Mouse (Mus musculus) neural tube, embryonic 11.5 days (tissue): ENCODE data around the gene Mettl26. TPM values are rescaled to one million over a fixed set of nuclear protein-coding genes. Genes with fewer than 3 reads are reported as not detected.

Experiments used
- ATAC-seq: fragments of 200-750 bp; cut with Nextera tagmentation; 2 replicates; pipeline ENCODE4 v1.8.0; 2017; ENCODE audit warnings: moderate number of reproducible peaks, mild to moderate bottlenecking, moderate TSS enrichment, moderate library complexity; ENCODE audit not compliant: insufficient read depth, low FRiP score, low TSS enrichment
- DNase-seq: peaks from one replicate; pipeline ENCODE4 v3.0.0-alpha.2; 2015; ENCODE audit warnings: low spot score
- H3K27ac ChIP-seq: fragments of 300-500 bp; sonication (generic); 2 replicates; pipeline ENCODE4 v1.5.1; 2014; ENCODE audit warnings: low read depth, mild to moderate bottlenecking, low read length
- H3K27me3 ChIP-seq: fragments of 300-500 bp; sonication (generic); 2 replicates; pipeline ENCODE4 v1.6.1; 2014; ENCODE audit warnings: mild to moderate bottlenecking, low read length, mixed read lengths; ENCODE audit not compliant: control insufficient read depth, insufficient read depth
- H3K36me3 ChIP-seq: fragments of 300-500 bp; sonication (generic); 2 replicates; pipeline ENCODE4 v1.6.1; 2014; ENCODE audit warnings: mild to moderate bottlenecking, low read length, moderate library complexity, mixed read lengths; ENCODE audit not compliant: control insufficient read depth, insufficient read depth
- H3K4me1 ChIP-seq: fragments of 300-500 bp; sonication (generic); 2 replicates; pipeline ENCODE4 v1.6.1; 2014; ENCODE audit warnings: low read length, mixed read lengths; ENCODE audit not compliant: control insufficient read depth, insufficient read depth
- H3K4me2 ChIP-seq: fragments of 300-500 bp; sonication (generic); 2 replicates; pipeline ENCODE4 v1.6.1; 2014; ENCODE audit warnings: low read depth, mild to moderate bottlenecking, moderate library complexity
- H3K4me3 ChIP-seq: fragments of 300-500 bp; sonication (generic); 2 replicates; pipeline ENCODE4 v1.5.1; 2014; ENCODE audit warnings: low read depth, low read length
- H3K9ac ChIP-seq: fragments of 300-500 bp; sonication (generic); 2 replicates; pipeline ENCODE4 v1.6.1; 2014; ENCODE audit warnings: mild to moderate bottlenecking, low read length
- H3K9me3 ChIP-seq: fragments of 300-500 bp; sonication (generic); 2 replicates; pipeline ENCODE4 v1.6.1; 2016; ENCODE audit warnings: low read length; ENCODE audit not compliant: control insufficient read depth
- WGBS: fragments of 180-500 bp; shearing (Covaris S2); extraction: QIAGEN DNeasy Blood & Tissue Kit; methylation state at CpG from one replicate; pipeline ENCODE4 v1.1.7; 2014; 5-methylcytosine and 5-hydroxymethylcytosine counted together
- polyA plus RNA-seq: library from polyadenylated mRNA; unstranded; fragments of >200 nt; fragmentation: Nextera tagmentation; extraction: Ambion mirVana; gene quantifications from 2 replicates; pipeline ENCODE4 v1.2.1, GENCODE M21; 2014

The Mettl26 gene
- polyA plus RNA-seq, 1 experiment from 2014 or later, result 58.8 TPM

DNA sequence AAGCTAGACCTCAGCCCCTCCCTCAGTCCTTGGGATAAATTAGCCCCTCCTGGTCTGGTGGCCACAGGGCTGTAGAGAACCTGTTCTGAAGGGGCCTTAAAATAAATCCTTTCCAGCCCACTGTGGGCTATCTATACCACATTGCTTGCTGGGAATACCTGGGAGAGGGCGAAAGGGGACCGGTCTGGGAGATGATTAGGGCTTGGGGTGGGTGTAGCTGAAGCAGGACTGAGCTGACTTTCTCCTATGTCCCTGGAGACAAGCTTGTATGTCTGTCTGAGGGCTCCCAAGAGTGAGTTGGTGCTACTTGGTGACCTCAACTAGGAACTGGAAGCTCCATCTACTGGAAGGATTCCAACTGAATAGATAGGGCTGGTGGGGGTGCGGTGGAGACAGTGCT, 2.2 kb downstream of the Mettl26 start:
- 92% methylated on average over 3 of the region's 3 CpGs for WGBS
- Histone ChIP-seq H3K27ac (no peak overlapping the region), H3K36me3 (peaks cover 7% of the 10 kb centered on the region; the same call in 1 of the 2 replicates), H3K4me1 (peaks cover 29% of the 10 kb centered on the region), H3K4me2 (no peak overlapping the region), H3K27me3 (no peaks in the 10 kb centered on the region), H3K9ac (no peak overlapping the region), H3K9me3 (no peaks in the 10 kb centered on the region), H3K4me3 (no peak overlapping the region)
- DNase-seq (no peak), ATAC-seq (no peak)

DNA sequence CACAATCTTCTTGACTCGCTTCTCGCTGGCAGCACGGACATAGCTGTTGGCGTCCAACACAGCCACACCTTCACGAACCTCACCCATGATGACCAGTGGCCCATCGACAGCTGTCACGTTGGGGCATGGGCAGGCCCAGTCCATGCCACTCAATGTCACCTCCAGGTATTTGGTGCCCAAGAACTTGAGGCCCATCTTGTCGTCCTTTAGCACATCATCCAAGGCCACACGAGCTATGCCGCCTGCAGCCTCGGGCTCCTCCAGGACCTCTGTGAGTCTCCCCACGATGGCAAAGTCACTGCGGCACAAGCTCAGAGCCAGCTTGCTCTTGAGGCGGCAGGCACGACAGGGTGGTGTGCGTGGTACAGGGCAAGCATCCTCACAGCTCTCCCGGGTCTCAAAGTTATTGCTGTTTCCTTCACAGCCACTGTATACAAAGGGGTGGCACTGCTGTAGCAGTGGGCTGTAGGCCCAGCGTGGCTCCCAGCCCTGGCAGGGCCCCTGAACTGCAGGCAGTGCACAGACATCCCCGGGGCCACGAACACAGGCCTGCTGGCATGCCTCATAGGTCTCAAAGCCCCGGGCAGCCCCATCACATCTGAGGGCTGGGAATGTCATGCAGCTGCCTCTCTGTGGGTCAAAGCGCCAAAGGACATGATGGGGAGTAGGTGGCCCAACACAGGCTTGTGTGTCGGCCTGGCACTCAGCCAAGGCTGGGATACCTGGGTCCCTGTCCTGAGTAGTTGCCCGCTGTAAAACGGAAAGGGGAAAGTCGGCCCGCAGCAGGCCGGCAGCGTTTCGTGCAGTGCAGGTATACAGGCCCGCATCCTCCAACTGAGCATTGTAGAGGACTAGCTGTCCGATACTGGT, 3.1 kb downstream of the Mettl26 start:
- ATAC-seq (no peak), DNase-seq (no peak)
- WGBS, result 93% methylated on average over 32 of the region's 32 CpGs
- Histone ChIP-seq H3K9ac (peak overlapping the region; percentile 5; the same call in 1 of the 2 replicates), H3K27ac (no peak overlapping the region), H3K27me3 (no peaks in the 10 kb centered on the region), H3K36me3 (peaks cover 7% of the 10 kb centered on the region; the same call in 1 of the 2 replicates), H3K4me2 (no peak overlapping the region), H3K4me3 (no peak overlapping the region), H3K9me3 (no peaks in the 10 kb centered on the region), H3K4me1 (peaks cover 29% of the 10 kb centered on the region)

DNA sequence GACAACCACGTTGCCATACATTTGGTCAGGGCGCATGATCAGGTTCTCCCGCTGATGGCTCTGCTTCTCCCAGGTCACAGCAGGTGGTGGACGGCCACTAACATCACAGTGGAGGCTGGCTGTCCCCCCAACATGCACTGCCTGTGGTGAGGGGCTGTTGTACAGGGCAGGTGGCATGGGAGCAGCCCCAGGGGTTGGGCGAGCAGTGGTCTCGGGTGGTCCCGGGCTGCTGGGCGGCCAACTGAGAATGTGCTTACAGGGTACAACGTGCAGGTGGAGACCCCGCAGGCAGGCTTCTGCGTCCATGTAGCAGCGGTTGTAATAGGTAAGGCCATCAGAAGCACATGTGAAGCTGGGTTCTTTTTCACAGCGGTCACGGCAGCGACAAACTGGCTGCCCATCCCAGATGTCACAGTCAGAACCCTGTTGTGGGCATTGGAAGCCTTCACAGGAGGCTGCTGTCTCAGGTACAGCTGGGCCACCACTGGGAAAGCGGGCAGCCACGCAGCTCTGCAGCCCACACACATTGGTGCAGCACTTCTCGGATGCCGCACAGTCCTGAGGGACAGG, 3.8 kb downstream of the Mettl26 start:
- Histone ChIP-seq H3K4me1 (peaks cover 29% of the 10 kb centered on the region), H3K9me3 (no peaks in the 10 kb centered on the region), H3K27ac (no peak overlapping the region), H3K9ac (no peak overlapping the region), H3K4me3 (no peak overlapping the region), H3K27me3 (no peaks in the 10 kb centered on the region), H3K36me3 (peaks cover 9% of the 10 kb centered on the region; the same call in 1 of the 2 replicates), H3K4me2 (no peak overlapping the region)
- WGBS, result 84% methylated on average over 19 of the region's 19 CpGs
- DNase-seq (no peak), ATAC-seq (no peak)

DNA sequence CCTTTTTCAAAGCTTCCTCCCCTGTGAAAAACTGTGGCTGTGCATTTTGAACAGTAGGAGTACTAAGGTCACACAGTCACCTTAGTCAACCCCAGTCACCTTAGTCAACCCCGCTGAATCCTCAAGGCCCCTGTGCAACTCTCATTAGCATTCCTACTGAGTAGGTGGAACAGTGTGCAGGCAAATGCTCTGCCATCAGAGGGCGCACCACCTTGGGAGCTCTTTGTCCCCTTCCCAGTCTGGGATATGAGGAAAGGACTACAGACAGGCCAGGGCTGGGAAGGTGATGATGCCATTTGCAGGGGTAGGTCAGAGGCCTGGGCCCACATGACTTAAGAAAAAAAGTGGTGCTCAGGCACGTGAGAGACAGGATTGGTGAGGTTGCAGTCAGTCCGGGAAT, 4.4 kb downstream of the Mettl26 start:
- Histone ChIP-seq H3K36me3 (peaks cover 9% of the 10 kb centered on the region; the same call in 1 of the 2 replicates), H3K4me1 (peaks cover 25% of the 10 kb centered on the region), H3K9ac (no peak overlapping the region), H3K9me3 (no peaks in the 10 kb centered on the region), H3K27ac (no peak overlapping the region), H3K4me2 (no peak overlapping the region), H3K4me3 (no peak overlapping the region), H3K27me3 (no peaks in the 10 kb centered on the region)
- DNase-seq, result peak; percentile 33
- no peak for ATAC-seq
- WGBS, result 41% methylated on average over 4 of the region's 4 CpGs

DNA sequence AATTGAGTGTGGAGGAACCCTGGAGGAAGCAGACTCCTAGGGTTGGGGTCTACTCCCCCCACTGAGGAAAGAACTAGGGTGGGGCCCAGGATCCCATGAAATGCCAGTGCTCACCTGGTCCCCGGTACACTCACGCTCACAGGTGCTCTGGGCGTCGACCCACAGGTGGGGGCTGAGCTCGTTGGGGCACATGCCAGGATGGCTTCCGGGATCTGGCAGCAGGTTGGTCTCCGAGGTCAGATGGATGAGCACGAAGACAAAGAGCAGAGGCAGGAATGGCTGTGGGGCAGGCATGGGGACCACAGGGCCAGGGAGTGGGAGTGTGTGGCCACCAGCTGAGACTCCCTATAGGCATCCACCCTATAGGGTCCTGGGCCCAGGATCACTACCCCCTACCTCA, 4.9 kb downstream of the Mettl26 start:
- Histone ChIP-seq H3K4me3 (no peak overlapping the region), H3K27ac (no peak overlapping the region), H3K36me3 (peaks cover 9% of the 10 kb centered on the region; the same call in 1 of the 2 replicates), H3K4me2 (no peak overlapping the region), H3K9me3 (no peaks in the 10 kb centered on the region), H3K27me3 (no peaks in the 10 kb centered on the region), H3K4me1 (peaks cover 25% of the 10 kb centered on the region), H3K9ac (no peak overlapping the region)
- DNase-seq, result no peak
- 64% methylated on average over 8 of the region's 8 CpGs for WGBS
- no peak for ATAC-seq

DNA sequence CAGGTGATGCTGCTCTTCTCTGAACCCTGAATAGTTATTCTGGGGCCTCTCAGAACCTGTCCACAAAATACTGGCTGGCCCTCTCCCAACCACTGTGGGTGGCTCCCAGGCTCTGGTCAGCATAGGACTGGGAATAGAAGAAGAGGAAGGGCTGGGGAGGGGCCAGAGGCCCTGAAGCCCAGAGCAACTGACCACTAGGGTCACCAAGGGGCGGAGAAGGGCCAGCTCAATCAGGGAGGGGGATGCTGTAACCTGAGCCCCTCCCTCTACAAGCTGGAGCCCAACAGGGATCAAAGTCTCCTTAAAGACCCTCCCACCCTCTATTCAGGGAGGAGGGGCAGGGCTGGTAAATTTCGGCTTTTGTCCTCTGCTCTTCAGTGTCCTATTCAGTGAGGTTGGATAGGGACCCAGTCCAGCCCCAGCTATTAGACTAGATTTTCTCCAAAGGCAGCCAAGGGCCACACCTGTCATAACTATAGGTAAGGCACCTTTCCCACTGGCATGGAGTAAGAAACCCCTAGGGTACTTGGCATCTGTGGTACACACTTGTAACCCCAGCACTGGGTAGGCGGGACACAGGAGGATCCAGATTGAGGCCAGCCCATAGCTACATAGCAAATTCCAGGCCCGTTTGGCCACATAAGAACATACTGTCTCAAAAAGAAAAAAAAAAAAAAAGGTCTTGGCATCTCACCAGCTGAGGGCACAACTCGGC, 5.5 kb downstream of the Mettl26 start, which contains the start of gene Wfikkn1:
Gene Wfikkn1 (minus strand): TSS at position 663 of the 715 bp plus-strand sequence.
- Histone ChIP-seq H3K9ac (peak within 1 kb of the TSS; percentile 15; the same call in 1 of the 2 replicates), H3K4me3 (no peak within 1 kb of the TSS)

DNA sequence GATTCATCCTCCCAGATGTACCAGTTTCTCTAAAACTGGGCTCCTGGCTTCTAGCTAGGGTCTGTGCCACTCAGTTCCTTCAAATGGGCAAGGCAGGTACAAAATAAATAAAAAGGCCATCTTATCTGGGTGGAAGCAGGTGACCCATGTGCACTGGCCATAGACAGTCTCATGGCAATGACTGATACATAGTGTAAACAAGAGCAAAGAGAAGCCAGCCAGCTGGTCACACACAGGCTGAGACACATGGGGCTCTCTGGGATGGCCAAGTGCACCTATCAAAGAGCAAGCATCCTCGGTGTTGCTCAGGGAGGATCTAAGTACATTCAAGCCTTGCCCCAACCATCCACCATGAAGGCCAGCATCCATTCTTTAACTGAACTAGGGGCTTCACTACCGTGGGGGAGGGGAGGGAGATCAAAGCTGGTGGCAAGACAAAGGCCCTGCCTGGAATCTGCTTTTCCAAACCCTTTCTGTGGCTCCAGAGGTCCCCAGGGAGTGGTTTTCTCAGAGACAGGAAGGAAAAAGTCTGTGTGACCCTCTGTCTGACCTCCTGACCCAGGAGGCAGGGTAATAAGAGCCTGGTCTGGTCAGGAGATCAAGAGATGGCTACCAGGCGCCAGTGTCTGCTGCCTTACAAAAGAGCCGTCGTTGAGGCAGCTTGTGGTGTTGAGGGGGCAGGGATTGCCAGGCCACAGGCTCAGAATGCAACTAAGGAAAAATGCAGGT, 6.2 kb downstream of the Mettl26 start:
- Histone ChIP-seq H3K4me1 (peaks cover 21% of the 10 kb centered on the region), H3K4me3 (no peak overlapping the region), H3K9ac (peak overlapping the region; percentile 15; the same call in 1 of the 2 replicates), H3K27ac (peak overlapping the region; percentile 68), H3K9me3 (no peaks in the 10 kb centered on the region), H3K36me3 (peaks cover 9% of the 10 kb centered on the region; the same call in 1 of the 2 replicates), H3K4me2 (0 out of 2 replicates have a peak overlapping the region, but pooled peaks have one; percentile 6), H3K27me3 (no peaks in the 10 kb centered on the region)
- peak; percentile 67 for DNase-seq
- ATAC-seq, result no peak
- 5% methylated on average over 5 of the region's 5 CpGs for WGBS

More for the DNA sequence above, 5.5 kb downstream of the Mettl26 start, which contains the start of gene Wfikkn1:
- Histone ChIP-seq H3K9me3 (no peaks in the 10 kb centered on the region), H3K4me1 (peaks cover 25% of the 10 kb centered on the region), H3K27ac (peak within 1 kb of the TSS; percentile 68), H3K36me3 (peaks cover 9% of the 10 kb centered on the region; the same call in 1 of the 2 replicates), H3K4me2 (0 out of 2 replicates have a peak within 1 kb of the TSS, but pooled peaks have one; percentile 6), H3K27me3 (no peaks in the 10 kb centered on the region)
- ATAC-seq, result no peak
- DNase-seq, result no peak
- WGBS, result 10% methylated on average over 5 of the region's 5 CpGs

DNA sequence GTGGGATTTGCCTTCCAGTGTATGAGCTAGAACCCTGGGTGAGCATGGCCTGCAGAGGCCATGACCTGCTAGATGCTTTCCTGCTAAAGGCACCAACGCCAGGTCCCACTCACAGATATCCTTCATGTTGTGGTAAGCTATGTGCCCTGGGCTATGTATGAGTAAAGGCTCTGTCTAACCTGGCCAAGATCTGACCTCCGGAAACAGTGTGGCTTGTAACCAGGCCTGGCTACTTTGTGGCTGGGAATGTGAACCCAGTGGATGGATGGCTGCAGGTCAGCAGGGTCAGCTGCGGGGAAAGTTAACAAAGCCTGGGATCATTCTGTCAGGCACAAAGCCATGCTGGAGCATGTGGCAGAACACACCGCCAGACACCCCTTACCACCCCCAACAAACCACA, 6.8 kb downstream of the Mettl26 start:
- H3K9me3 ChIP-seq, result no peaks in the 10 kb centered on the region
- no peaks in the 10 kb centered on the region for H3K27me3 ChIP-seq
- peak overlapping the region; percentile 68 for H3K27ac ChIP-seq
- peaks cover 16% of the 10 kb centered on the region for H3K4me1 ChIP-seq
- peaks cover 9% of the 10 kb centered on the region; the same call in 1 of the 2 replicates for H3K36me3 ChIP-seq
- no peak overlapping the region for H3K4me3 ChIP-seq
- WGBS, result 11% methylated on average over 4 of the region's 4 CpGs
- H3K9ac ChIP-seq, result 0 out of 2 replicates have a peak overlapping the region, but pooled peaks have one; percentile 15
- ATAC-seq (no peak), DNase-seq (peak; percentile 40)
- H3K4me2 ChIP-seq, result no peak overlapping the region
